Mouse (Mus musculus): ENCODE results near the gene Znhit1.

GRCm38 (mm10) chr5:136999449-136999848 is 11.6 kb upstream of the Znhit1 start:
- TF ChIP-seq POLR2A (IDR thresholded peaks at IDR 0.05; ENCODE audit: control insufficient read depth, extremely low read depth, insufficient read depth, low read length, poor library complexity) = no peak
- no peak for TF ChIP-seq CTCF (IDR thresholded peaks at IDR 0.05; ENCODE audit: borderline replicate concordance, control insufficient read depth, extremely low read depth, insufficient read depth, low read length, poor library complexity)
